Mouse (Mus musculus): ENCODE results near the gene Elovl6. TPM values are rescaled to one million over a fixed set of nuclear protein-coding genes. Genes with fewer than 3 reads are reported as not detected.
A peak's percentile ranks its signal among the peaks of the same experiment; 100 is the strongest.

Gene Elovl6
- polyA plus RNA-seq, 1 experiment from 2014 or later, result 39.9 TPM

DNA sequence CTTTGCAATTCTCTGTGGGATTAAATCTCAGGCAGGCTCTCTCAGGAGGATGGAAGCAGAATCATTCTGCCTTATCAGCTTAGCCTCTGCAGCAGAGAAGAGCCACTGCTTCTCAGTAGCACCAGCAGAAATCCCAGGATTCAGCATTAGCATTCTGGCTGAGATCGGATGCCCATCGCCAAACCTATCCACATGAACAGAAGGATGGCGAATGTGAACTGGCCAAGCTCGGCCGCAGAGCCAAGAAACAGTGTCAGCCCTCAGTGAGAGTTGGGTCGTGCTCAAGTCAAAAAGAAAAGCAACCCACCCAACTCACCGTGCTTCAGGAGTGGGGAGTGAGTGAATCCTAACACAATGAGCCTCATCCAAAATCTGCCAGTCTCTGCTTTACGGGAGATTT lies 119.6 kb downstream of the Elovl6 start:
- no peak overlapping the region for H3K27ac ChIP-seq (ENCODE audit: low read depth, low read length)
- WGBS, result 86% methylated on average over 8 of the region's 8 CpGs
- H3K9ac ChIP-seq (ENCODE audit: low read length), result no peak overlapping the region
- ATAC-seq (replicated peaks; ENCODE audit: low FRiP score), result no peak
- no peaks in the 10 kb centered on the region for H3K9me3 ChIP-seq (ENCODE audit: control insufficient read depth, low read length)
- H3K4me1 ChIP-seq (replicated peaks; ENCODE audit: control insufficient read depth, insufficient read depth, low read length), result no peaks in the 10 kb centered on the region
- DNase-seq (ENCODE audit: low spot score), result no peak
- no peak overlapping the region for H3K4me3 ChIP-seq (ENCODE audit: low read depth, low read length)
- no peak overlapping the region for H3K4me2 ChIP-seq (ENCODE audit: low read depth, low read length, severe bottlenecking)
- no peaks in the 10 kb centered on the region for H3K36me3 ChIP-seq (ENCODE audit: control insufficient read depth, insufficient read depth, low read length)
- H3K27me3 ChIP-seq (ENCODE audit: control insufficient read depth, insufficient read depth, low read length), result no peaks in the 10 kb centered on the region

DNA sequence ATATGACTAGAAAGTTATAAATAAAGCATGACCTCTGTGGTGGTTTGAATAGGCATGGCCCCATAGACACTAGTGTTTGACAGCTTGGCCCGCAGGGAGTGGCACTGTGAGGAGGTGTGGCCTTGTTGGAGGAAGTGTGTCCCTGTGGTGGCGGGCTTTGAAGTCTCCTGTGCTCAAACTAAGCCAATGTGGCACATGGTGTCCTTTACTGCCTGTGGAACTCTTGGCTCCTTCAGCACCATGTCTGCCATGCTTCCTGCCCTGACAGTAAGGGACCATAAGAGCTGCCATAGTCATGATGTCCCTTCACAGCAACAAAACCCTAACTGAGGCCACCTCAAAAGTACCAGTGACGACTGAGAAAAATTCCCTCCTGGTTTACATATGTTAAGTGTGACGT lies 120.3 kb downstream of the Elovl6 start:
- H3K27ac ChIP-seq (ENCODE audit: low read depth, low read length), result no peak overlapping the region
- 88% methylated on average over 4 of the region's 4 CpGs for WGBS
- no peaks in the 10 kb centered on the region for H3K9me3 ChIP-seq (ENCODE audit: control insufficient read depth, low read length)
- ATAC-seq (replicated peaks; ENCODE audit: low FRiP score) (no peak), DNase-seq (ENCODE audit: low spot score) (no peak)
- no peak overlapping the region for H3K4me3 ChIP-seq (ENCODE audit: low read depth, low read length)
- H3K27me3 ChIP-seq (ENCODE audit: control insufficient read depth, insufficient read depth, low read length), result no peaks in the 10 kb centered on the region
- H3K4me1 ChIP-seq (replicated peaks; ENCODE audit: control insufficient read depth, insufficient read depth, low read length), result no peaks in the 10 kb centered on the region
- no peaks in the 10 kb centered on the region for H3K36me3 ChIP-seq (ENCODE audit: control insufficient read depth, insufficient read depth, low read length)
- no peak overlapping the region for H3K9ac ChIP-seq (ENCODE audit: low read length)
- H3K4me2 ChIP-seq (ENCODE audit: low read depth, low read length, severe bottlenecking), result no peak overlapping the region

DNA sequence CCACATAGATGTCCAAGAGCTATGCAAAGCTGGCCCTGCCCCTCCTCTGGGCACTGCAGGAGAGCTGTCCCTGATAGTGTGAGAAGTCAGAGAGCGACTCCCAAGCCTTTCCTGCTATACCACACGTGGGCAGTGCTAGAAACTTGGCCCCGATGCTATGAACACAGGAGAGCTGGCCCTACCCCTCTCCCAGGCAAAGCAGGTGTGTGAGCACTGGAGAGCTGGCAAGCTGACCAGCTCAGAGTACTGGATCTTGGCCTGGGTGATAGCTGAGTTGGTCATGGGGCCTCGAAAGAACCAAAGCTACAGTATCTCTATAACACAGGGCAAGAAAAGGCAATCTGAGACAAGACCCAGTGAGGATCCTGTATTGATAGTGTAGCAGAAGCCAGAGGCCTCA lies 124.4 kb downstream of the Elovl6 start:
- Histone ChIP-seq H3K4me1 (replicated peaks; ENCODE audit: control insufficient read depth, insufficient read depth, low read length) (no peaks in the 10 kb centered on the region), H3K36me3 (ENCODE audit: control insufficient read depth, insufficient read depth, low read length) (no peaks in the 10 kb centered on the region), H3K27ac (ENCODE audit: low read depth, low read length) (no peak overlapping the region), H3K4me3 (ENCODE audit: low read depth, low read length) (no peak overlapping the region), H3K9me3 (ENCODE audit: control insufficient read depth, low read length) (no peaks in the 10 kb centered on the region), H3K27me3 (ENCODE audit: control insufficient read depth, insufficient read depth, low read length) (no peaks in the 10 kb centered on the region), H3K9ac (ENCODE audit: low read length) (no peak overlapping the region), H3K4me2 (ENCODE audit: low read depth, low read length, severe bottlenecking) (no peak overlapping the region)
- DNase-seq (ENCODE audit: low spot score) (no peak), ATAC-seq (replicated peaks; ENCODE audit: low FRiP score) (no peak)
- WGBS, result 84% methylated on average over 4 of the region's 4 CpGs

DNA sequence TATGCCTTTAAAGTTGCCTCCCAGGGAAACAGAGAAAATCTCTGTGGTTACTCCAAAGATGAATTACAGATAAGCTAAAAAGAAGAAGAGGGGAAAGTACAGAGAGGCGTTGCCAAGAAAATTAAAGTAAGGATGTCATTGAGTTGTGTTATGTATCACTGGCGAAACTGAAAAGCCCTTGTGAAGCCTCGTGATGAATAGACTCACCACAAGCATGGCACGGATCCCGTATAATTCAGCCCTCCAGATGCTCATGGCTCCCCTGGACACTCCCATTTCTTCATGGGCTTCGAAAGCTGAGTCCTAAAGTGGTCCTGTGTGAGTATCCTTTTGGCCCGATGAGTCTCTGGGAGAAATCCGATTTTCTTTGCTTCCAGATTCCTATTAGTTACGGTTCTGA lies 125.1 kb downstream of the Elovl6 start:
- H3K36me3 ChIP-seq (ENCODE audit: control insufficient read depth, insufficient read depth, low read length), result no peaks in the 10 kb centered on the region
- H3K9ac ChIP-seq (ENCODE audit: low read length), result no peak overlapping the region
- no peaks in the 10 kb centered on the region for H3K9me3 ChIP-seq (ENCODE audit: control insufficient read depth, low read length)
- no peaks in the 10 kb centered on the region for H3K4me1 ChIP-seq (replicated peaks; ENCODE audit: control insufficient read depth, insufficient read depth, low read length)
- H3K4me3 ChIP-seq (ENCODE audit: low read depth, low read length), result no peak overlapping the region
- H3K27ac ChIP-seq (ENCODE audit: low read depth, low read length), result no peak overlapping the region
- WGBS, result 92% methylated on average over 9 of the region's 9 CpGs
- H3K27me3 ChIP-seq (ENCODE audit: control insufficient read depth, insufficient read depth, low read length), result no peaks in the 10 kb centered on the region
- H3K4me2 ChIP-seq (ENCODE audit: low read depth, low read length, severe bottlenecking), result no peak overlapping the region
- DNase-seq (ENCODE audit: low spot score) (peak; percentile 15), ATAC-seq (replicated peaks; ENCODE audit: low FRiP score) (no peak)

DNA sequence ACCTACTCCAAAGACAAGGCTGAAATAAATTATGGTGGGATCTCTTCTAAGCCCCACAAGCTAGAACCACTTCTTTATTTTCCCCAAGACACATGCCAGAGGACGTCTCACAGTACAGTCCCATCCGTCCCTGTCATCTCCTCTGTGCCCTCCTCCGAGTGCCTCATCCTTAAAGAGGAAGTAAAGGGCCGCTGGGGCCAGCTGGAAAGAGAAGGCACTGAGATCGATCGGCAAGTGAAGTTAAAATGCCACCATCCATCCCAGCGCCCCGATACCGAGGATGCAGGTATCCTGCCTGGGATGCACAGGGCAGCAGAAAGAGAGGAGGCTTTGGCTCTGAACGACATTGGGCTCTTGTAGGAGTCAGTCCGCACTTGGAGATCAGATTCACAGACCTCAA lies 125.6 kb downstream of the Elovl6 start:
- Histone ChIP-seq H3K9me3 (ENCODE audit: control insufficient read depth, low read length) (no peaks in the 10 kb centered on the region), H3K9ac (ENCODE audit: low read length) (no peak overlapping the region), H3K36me3 (ENCODE audit: control insufficient read depth, insufficient read depth, low read length) (no peaks in the 10 kb centered on the region), H3K4me3 (ENCODE audit: low read depth, low read length) (no peak overlapping the region), H3K4me2 (ENCODE audit: low read depth, low read length, severe bottlenecking) (no peak overlapping the region), H3K4me1 (replicated peaks; ENCODE audit: control insufficient read depth, insufficient read depth, low read length) (no peaks in the 10 kb centered on the region), H3K27me3 (ENCODE audit: control insufficient read depth, insufficient read depth, low read length) (no peaks in the 10 kb centered on the region), H3K27ac (ENCODE audit: low read depth, low read length) (no peak overlapping the region)
- no peak for ATAC-seq (replicated peaks; ENCODE audit: low FRiP score)
- no peak for DNase-seq (ENCODE audit: low spot score)
- WGBS, result 93% methylated on average over 11 of the region's 11 CpGs

DNA sequence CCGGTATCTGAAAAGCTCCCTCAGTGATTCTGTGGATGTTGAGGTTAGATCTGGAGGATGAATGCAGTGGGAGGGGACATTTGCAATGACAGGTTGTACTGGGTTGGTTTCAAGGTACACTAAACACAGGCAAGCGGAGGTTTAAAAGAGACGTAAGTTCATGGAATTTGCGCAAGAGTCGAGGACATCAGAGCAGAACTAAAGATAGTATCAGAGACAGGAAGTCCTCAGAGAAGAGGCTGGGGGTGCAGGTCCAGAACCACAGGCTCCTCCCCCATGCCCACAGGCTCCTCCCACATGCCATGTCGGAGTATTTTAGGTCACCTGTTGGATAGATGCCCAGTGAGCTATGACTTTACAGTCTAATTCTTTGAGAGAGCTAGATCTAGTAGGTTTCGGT lies 126.6 kb downstream of the Elovl6 start:
- no peaks in the 10 kb centered on the region for H3K36me3 ChIP-seq (ENCODE audit: control insufficient read depth, insufficient read depth, low read length)
- H3K4me3 ChIP-seq (ENCODE audit: low read depth, low read length), result no peak overlapping the region
- H3K4me1 ChIP-seq (replicated peaks; ENCODE audit: control insufficient read depth, insufficient read depth, low read length), result no peaks in the 10 kb centered on the region
- H3K9ac ChIP-seq (ENCODE audit: low read length), result no peak overlapping the region
- H3K27ac ChIP-seq (ENCODE audit: low read depth, low read length), result no peak overlapping the region
- no peak overlapping the region for H3K4me2 ChIP-seq (ENCODE audit: low read depth, low read length, severe bottlenecking)
- no peak for DNase-seq (ENCODE audit: low spot score)
- H3K9me3 ChIP-seq (ENCODE audit: control insufficient read depth, low read length), result no peaks in the 10 kb centered on the region
- no peak for ATAC-seq (replicated peaks; ENCODE audit: low FRiP score)
- 92% methylated on average over 7 of the region's 7 CpGs for WGBS
- no peaks in the 10 kb centered on the region for H3K27me3 ChIP-seq (ENCODE audit: control insufficient read depth, insufficient read depth, low read length)

DNA sequence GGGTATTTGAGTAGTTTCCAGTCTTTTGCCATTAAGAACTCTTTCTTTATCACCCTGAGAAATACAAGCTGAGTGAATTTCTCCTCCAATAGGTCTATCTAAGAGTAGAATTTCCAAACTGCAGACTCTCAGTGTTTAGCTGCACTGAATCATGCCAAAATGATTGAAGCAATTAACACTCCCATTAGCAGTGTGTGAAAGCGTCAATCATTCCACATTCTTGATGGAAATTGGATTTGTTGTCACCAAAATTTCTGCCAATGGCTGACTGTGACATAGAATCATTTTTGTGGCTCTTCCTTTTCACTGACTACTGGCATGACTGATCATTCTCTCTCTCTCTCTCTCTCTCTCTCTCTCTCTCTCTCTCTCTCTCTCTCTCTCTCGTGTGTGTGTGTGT lies 131.8 kb downstream of the Elovl6 start:
- Histone ChIP-seq H3K36me3 (ENCODE audit: control insufficient read depth, insufficient read depth, low read length) (no peaks in the 10 kb centered on the region), H3K27me3 (ENCODE audit: control insufficient read depth, insufficient read depth, low read length) (no peaks in the 10 kb centered on the region), H3K27ac (ENCODE audit: low read depth, low read length) (no peak overlapping the region), H3K4me2 (ENCODE audit: low read depth, low read length, severe bottlenecking) (no peak overlapping the region), H3K4me1 (replicated peaks; ENCODE audit: control insufficient read depth, insufficient read depth, low read length) (no peaks in the 10 kb centered on the region), H3K4me3 (ENCODE audit: low read depth, low read length) (no peak overlapping the region), H3K9me3 (ENCODE audit: control insufficient read depth, low read length) (no peaks in the 10 kb centered on the region), H3K9ac (ENCODE audit: low read length) (no peak overlapping the region)
- no peak for ATAC-seq (replicated peaks; ENCODE audit: low FRiP score)
- DNase-seq (ENCODE audit: low spot score), result no peak
- WGBS, result 64% methylated on average over 2 of the region's 2 CpGs

DNA sequence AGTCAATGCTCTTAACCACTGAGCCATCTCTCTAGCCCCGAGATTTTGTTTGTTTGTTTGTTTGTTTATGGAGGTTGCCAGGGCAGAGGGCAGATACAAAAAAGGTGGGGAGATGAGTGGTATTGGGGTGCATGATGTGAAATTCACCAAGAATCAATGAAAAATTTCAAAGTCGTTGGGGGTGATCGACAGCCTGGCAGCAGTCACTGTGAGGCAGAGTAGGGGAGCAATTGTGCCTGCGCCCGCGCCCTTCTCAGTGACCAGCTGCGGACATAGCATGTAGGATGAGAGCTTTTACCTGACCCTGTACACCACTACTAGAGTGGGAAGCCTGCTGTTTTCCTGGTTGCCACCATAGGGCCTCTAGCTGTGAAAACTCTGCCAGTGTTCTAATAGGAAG lies 143.8 kb downstream of the Elovl6 start:
- Histone ChIP-seq H3K27me3 (ENCODE audit: control insufficient read depth, insufficient read depth, low read length) (no peaks in the 10 kb centered on the region), H3K4me2 (ENCODE audit: low read depth, low read length, severe bottlenecking) (no peak overlapping the region), H3K4me3 (ENCODE audit: low read depth, low read length) (no peak overlapping the region), H3K9ac (ENCODE audit: low read length) (no peak overlapping the region), H3K27ac (ENCODE audit: low read depth, low read length) (no peak overlapping the region), H3K4me1 (replicated peaks; ENCODE audit: control insufficient read depth, insufficient read depth, low read length) (no peaks in the 10 kb centered on the region), H3K9me3 (ENCODE audit: control insufficient read depth, low read length) (no peaks in the 10 kb centered on the region), H3K36me3 (ENCODE audit: control insufficient read depth, insufficient read depth, low read length) (no peaks in the 10 kb centered on the region)
- ATAC-seq (replicated peaks; ENCODE audit: low FRiP score) (no peak), DNase-seq (ENCODE audit: low spot score) (no peak)
- 93% methylated on average over 7 of the region's 7 CpGs for WGBS

DNA sequence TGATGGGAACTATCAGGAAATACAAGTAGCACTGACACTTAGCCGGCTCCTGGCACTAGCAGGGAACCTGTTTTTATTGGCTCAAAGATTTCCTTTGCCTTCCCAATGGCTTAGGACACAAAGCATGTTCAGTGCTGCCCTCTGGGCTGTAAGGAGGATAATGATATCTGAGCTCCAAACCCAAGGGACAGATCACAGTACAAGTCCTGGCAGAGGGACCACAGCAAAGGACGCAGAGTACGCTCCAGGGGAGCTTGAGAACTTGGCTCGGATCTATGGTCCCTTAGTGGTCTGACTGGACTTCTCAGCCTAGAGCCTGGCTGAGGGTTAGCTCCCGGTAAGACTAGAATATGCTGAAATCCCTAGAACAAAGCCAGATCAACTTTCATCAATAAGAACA lies 148.1 kb downstream of the Elovl6 start:
- 79% methylated on average over 5 of the region's 5 CpGs for WGBS
- DNase-seq (ENCODE audit: low spot score), result no peak

More for the DNA sequence above, 148.1 kb downstream of the Elovl6 start:
- Histone ChIP-seq H3K9ac (ENCODE audit: low read length) (no peak overlapping the region), H3K9me3 (ENCODE audit: control insufficient read depth, low read length) (no peaks in the 10 kb centered on the region), H3K4me3 (ENCODE audit: low read depth, low read length) (no peak overlapping the region), H3K27ac (ENCODE audit: low read depth, low read length) (no peak overlapping the region), H3K4me2 (ENCODE audit: low read depth, low read length, severe bottlenecking) (no peak overlapping the region), H3K36me3 (ENCODE audit: control insufficient read depth, insufficient read depth, low read length) (no peaks in the 10 kb centered on the region), H3K27me3 (ENCODE audit: control insufficient read depth, insufficient read depth, low read length) (no peaks in the 10 kb centered on the region), H3K4me1 (replicated peaks; ENCODE audit: control insufficient read depth, insufficient read depth, low read length) (no peaks in the 10 kb centered on the region)
- no peak for ATAC-seq (replicated peaks; ENCODE audit: low FRiP score)

Measured in forebrain, embryonic 11.5 days (tissue).